Mouse (Mus musculus): Measurements from ENCODE around the gene Olfr1012. TPM values are rescaled to one million over a fixed set of nuclear protein-coding genes. Genes with fewer than 3 reads are reported as not detected.

Gene Olfr1012
- total and polyA plus RNA-seq, 3 experiments = not detected

- Histone ChIP-seq H3K9me3 (replicated peaks; ENCODE audit: low read length) (peaks cover 12% of the 10 kb centered on the region), H3K4me2 (ENCODE audit: insufficient read depth, low read depth, poor library complexity, severe bottlenecking) (no peak within 1 kb of the TSS), H3K79me2 (replicated peaks; ENCODE audit: control insufficient read depth, extremely low read depth, insufficient read depth, poor library complexity, severe bottlenecking) (no peaks in the 10 kb centered on the region), H3K9ac (ENCODE audit: insufficient read depth, low read depth) (no peak within 1 kb of the TSS), H3K4me3 (replicated peaks in 1 of 3; ENCODE audit: low read depth in 2 of 3, low read length in 2 of 3, poor library complexity in 1 of 3) (no peak within 1 kb of the TSS), H3K27ac (ENCODE audit: insufficient read depth, low read depth) (no peak within 1 kb of the TSS), H3K4me1 (ENCODE audit: control insufficient read depth in 1 of 2, insufficient read depth in 2 of 2) (no peaks in the 10 kb centered on the region), H3K36me3 (replicated peaks in 1 of 2; ENCODE audit: control insufficient read depth in 1 of 2, insufficient read depth in 1 of 2, low read length in 1 of 2) (no peaks in the 10 kb centered on the region), H3K27me3 (replicated peaks) (no peaks in the 10 kb centered on the region)
- DNase-seq (ENCODE audit: extremely low read depth) = no peak
- dilution Hi-C loops (cut with MboI; ENCODE audit: extremely low pct_ligation_motif_present, extremely low pct_unique_long_range_greater_than_20kb, low sequenced_read_pairs) = no loop called here
- in situ Hi-C loops (cut with MboI; ENCODE audit: low pct_ligation_motif_present, low pct_unique_long_range_greater_than_20kb, low sequenced_read_pairs) = no loop called here
- TF ChIP-seq JUND (conservative IDR thresholded peaks at IDR 0.05; ENCODE audit: low read depth, low read length) = no peak
- no peak for TF ChIP-seq BHLHE40 (IDR thresholded peaks at IDR 0.05; ENCODE audit: low read depth, low read length)
- no peak for TF ChIP-seq TBP (conservative IDR thresholded peaks at IDR 0.05; ENCODE audit: low read depth, low read length)
- TF ChIP-seq CHD1 (IDR thresholded peaks at IDR 0.05; ENCODE audit: low read depth, low read length) = no peak
- no peak for TF ChIP-seq POLR2AphosphoS2 (IDR thresholded peaks at IDR 0.05; ENCODE audit: low read depth, low read length)
- no peak for TF ChIP-seq NRF1 (IDR thresholded peaks at IDR 0.05; ENCODE audit: low read depth, low read length)
- TF ChIP-seq ZKSCAN1 (IDR thresholded peaks at IDR 0.05; ENCODE audit: borderline replicate concordance, low read depth, low read length) = no peak
- TF ChIP-seq RAD21 (IDR thresholded peaks at IDR 0.05; ENCODE audit: low read depth, low read length) = no peak
- no peak for TF ChIP-seq UBTF (IDR thresholded peaks at IDR 0.05; ENCODE audit: low read depth, low read length)
- no peak for TF ChIP-seq HCFC1 (IDR thresholded peaks at IDR 0.05; ENCODE audit: low read depth, low read length)
- no peak for TF ChIP-seq POLR2A (IDR thresholded peaks at IDR 0.05; ENCODE audit: low read depth, low read length)
- TF ChIP-seq GABPA (IDR thresholded peaks at IDR 0.05; ENCODE audit: insufficient replicate concordance, low read depth, low read length) = no peak
- TF ChIP-seq E2F4 (IDR thresholded peaks at IDR 0.05; ENCODE audit: insufficient replicate concordance, low read depth, low read length) = no peak
- no peak for TF ChIP-seq PAX5 (IDR thresholded peaks at IDR 0.05; ENCODE audit: low read length)
- no peak for TF ChIP-seq ETS1 (conservative IDR thresholded peaks at IDR 0.05; ENCODE audit: low read depth, low read length)
- no peak for TF ChIP-seq ZMIZ1 (IDR thresholded peaks at IDR 0.05; ENCODE audit: low read depth, low read length)
- TF ChIP-seq TCF12 (IDR thresholded peaks at IDR 0.05; ENCODE audit: low read depth, low read length) = no peak
Observed at GRCm38 (mm10) chr2:85781717-85782116, 19.2 kb upstream of the Olfr1012 start, which contains the start of gene Olfr1015. Olfr1015 (plus strand) TSS chr2:85782017.

GRCm38 (mm10) chr2:85772413-85772812 lies 9.8 kb upstream of the Olfr1012 start, which contains the start of gene Olfr1014:
Olfr1014 (plus strand) TSS chr2:85772713.
- in situ Hi-C loops (cut with MboI; ENCODE audit: low pct_ligation_motif_present, low pct_unique_long_range_greater_than_20kb, low sequenced_read_pairs) = no loop called here
- Histone ChIP-seq H3K4me1 (ENCODE audit: control insufficient read depth in 1 of 2, insufficient read depth in 2 of 2) (no peaks in the 10 kb centered on the region), H3K9me3 (replicated peaks; ENCODE audit: low read length) (peaks cover 12% of the 10 kb centered on the region), H3K9ac (ENCODE audit: insufficient read depth, low read depth) (no peak within 1 kb of the TSS), H3K4me3 (replicated peaks in 1 of 3; ENCODE audit: low read depth in 2 of 3, low read length in 2 of 3, poor library complexity in 1 of 3) (no peak within 1 kb of the TSS), H3K27me3 (replicated peaks) (no peaks in the 10 kb centered on the region), H3K27ac (ENCODE audit: insufficient read depth, low read depth) (no peak within 1 kb of the TSS), H3K79me2 (replicated peaks; ENCODE audit: control insufficient read depth, extremely low read depth, insufficient read depth, poor library complexity, severe bottlenecking) (no peaks in the 10 kb centered on the region), H3K4me2 (ENCODE audit: insufficient read depth, low read depth, poor library complexity, severe bottlenecking) (no peak within 1 kb of the TSS), H3K36me3 (replicated peaks in 1 of 2; ENCODE audit: control insufficient read depth in 1 of 2, insufficient read depth in 1 of 2, low read length in 1 of 2) (no peaks in the 10 kb centered on the region)
- dilution Hi-C loops (cut with MboI; ENCODE audit: extremely low pct_ligation_motif_present, extremely low pct_unique_long_range_greater_than_20kb, low sequenced_read_pairs) = no loop called here
- DNase-seq (ENCODE audit: extremely low read depth) = no peak
- no peak for TF ChIP-seq SMC3 (IDR thresholded peaks at IDR 0.05; ENCODE audit: low read depth, low read length)
- no peak for TF ChIP-seq SIN3A (IDR thresholded peaks at IDR 0.05; ENCODE audit: low read length)
- no peak for TF ChIP-seq JUN (IDR thresholded peaks at IDR 0.05; ENCODE audit: insufficient read depth, low read depth, low read length)
- TF ChIP-seq IRF4 (IDR thresholded peaks at IDR 0.05; ENCODE audit: low read depth, low read length) = no peak
- TF ChIP-seq ZMIZ1 (IDR thresholded peaks at IDR 0.05; ENCODE audit: low read depth, low read length) = no peak
- TF ChIP-seq GABPA (IDR thresholded peaks at IDR 0.05; ENCODE audit: insufficient replicate concordance, low read depth, low read length) = no peak
- no peak for TF ChIP-seq POLR2AphosphoS2 (IDR thresholded peaks at IDR 0.05; ENCODE audit: low read depth, low read length)
- TF ChIP-seq PAX5 (IDR thresholded peaks at IDR 0.05; ENCODE audit: low read length) = no peak
- no peak for TF ChIP-seq E2F4 (IDR thresholded peaks at IDR 0.05; ENCODE audit: insufficient replicate concordance, low read depth, low read length)
- no peak for TF ChIP-seq NELFE (IDR thresholded peaks at IDR 0.05; ENCODE audit: low read depth, low read length)
